In genomic region chr9:53320894-53321650, GRCm38 (mm10) we compare ENCODE assay signal across 14 mouse cellular contexts. TPM values are rescaled to one million over a fixed set of nuclear protein-coding genes. Genes with fewer than 3 reads are reported as not detected.
DNase-seq lines count a peak whose midpoint lies in the region; ATAC-seq lines count a peak whose summit lies in the region.
"Had no signal": no experiment of that assay in that cellular context is flagged by ENCODE, and none has a peak within 500 bp of the region (broad histone marks: within the 10 kb centered on the region; RNA-seq: fewer than 3 reads in every experiment).

No protein-coding gene starts in this region.

- H3K4me1 ChIP-seq in hindbrain, embryonic 15.5 days (replicated peaks), result no peaks in the 10 kb centered on the region
- no peaks in the 10 kb centered on the region for H3K4me1 ChIP-seq in hindbrain, embryonic 13.5 days (replicated peaks)
- peaks cover 17% of the 10 kb centered on the region for H3K4me1 ChIP-seq in megakaryocyte, embryonic 14.5 days
- H3K4me1 ChIP-seq: limb, embryonic 15.5 days had no signal

- ATAC-seq in hindbrain, embryonic 15.5 days (ENCODE audit: low FRiP score, low read depth), result peak; percentile 79; the same call in 1 of the 2 replicates
- no peak for ATAC-seq in hindbrain, embryonic 13.5 days (ENCODE audit: low FRiP score)
- ATAC-seq in megakaryocyte, adult 5-6 weeks (ENCODE audit: poor library complexity, severe bottlenecking), result no peak
- ATAC-seq in inflammation-experienced regulatory T-cells, adult 6 months, result no peak
- ATAC-seq: activated CD4-positive, CD25-positive, alpha-beta regulatory T cell, adult 4 months; midbrain, embryonic 16.5 days had no signal

- H3K4me2 ChIP-seq in hindbrain, embryonic 15.5 days, result no peak overlapping the region
- H3K4me2 ChIP-seq in hindbrain, embryonic 13.5 days, result no peak overlapping the region
- H3K4me2 ChIP-seq: heart, embryonic 13.5 days; limb, embryonic 15.5 days had no signal

- H3K36me3 ChIP-seq in hindbrain, embryonic 15.5 days, result no peaks in the 10 kb centered on the region
- no peaks in the 10 kb centered on the region for H3K36me3 ChIP-seq in hindbrain, embryonic 13.5 days
- no peaks in the 10 kb centered on the region for H3K36me3 ChIP-seq in megakaryocyte, embryonic 14.5 days (replicated peaks; ENCODE audit: low read length)
- H3K36me3 ChIP-seq: heart, embryonic 13.5 days; limb, embryonic 15.5 days had no signal

- H3K4me3 ChIP-seq in hindbrain, embryonic 15.5 days, result no peak overlapping the region
- H3K4me3 ChIP-seq in hindbrain, embryonic 13.5 days, result no peak overlapping the region
- H3K4me3 ChIP-seq in megakaryocyte, embryonic 14.5 days (replicated peaks), result peak overlapping the region; percentile 80
- H3K4me3 ChIP-seq: heart, embryonic 13.5 days; layer of hippocampus, adult 2 months; limb, embryonic 15.5 days had no signal

- peak; percentile 99 for DNase-seq in cerebellum, adult 9-11 months
- peak; percentile 45 for DNase-seq in lung, postnatal 36 days
- DNase-seq in adrenal gland, adult (ENCODE audit: inconsistent age in 2 of 2, low spot score in 1 of 2), result no peak
- DNase-seq: thymus, postnatal 36 days had no signal

- H3K9ac ChIP-seq in hindbrain, embryonic 15.5 days, result no peak overlapping the region
- H3K9ac ChIP-seq in hindbrain, embryonic 13.5 days, result no peak overlapping the region
- H3K9ac ChIP-seq: heart, embryonic 13.5 days; limb, embryonic 15.5 days had no signal

- no peaks in the 10 kb centered on the region for H3K27me3 ChIP-seq in hindbrain, embryonic 15.5 days
- no peaks in the 10 kb centered on the region for H3K27me3 ChIP-seq in hindbrain, embryonic 13.5 days
- peaks cover 27% of the 10 kb centered on the region for H3K27me3 ChIP-seq in megakaryocyte, embryonic 14.5 days (replicated peaks)
- H3K27me3 ChIP-seq: heart, embryonic 13.5 days; limb, embryonic 15.5 days had no signal

- H3K9me3 ChIP-seq in hindbrain, embryonic 15.5 days, result no peaks in the 10 kb centered on the region
- no peaks in the 10 kb centered on the region for H3K9me3 ChIP-seq in hindbrain, embryonic 13.5 days
- H3K9me3 ChIP-seq in megakaryocyte, embryonic 14.5 days, result peaks cover 8% of the 10 kb centered on the region
- H3K9me3 ChIP-seq: heart, embryonic 13.5 days; limb, embryonic 15.5 days had no signal

- H3K27ac ChIP-seq in hindbrain, embryonic 15.5 days (replicated peaks), result peak overlapping the region; percentile 60; the same call in 1 of the 2 replicates
- no peak overlapping the region for H3K27ac ChIP-seq in hindbrain, embryonic 13.5 days
- H3K27ac ChIP-seq: heart, embryonic 13.5 days; layer of hippocampus, adult 2 months; limb, embryonic 15.5 days had no signal

- 45% methylated on average over 10 of the region's 10 CpGs for WGBS in hindbrain, embryonic 15.5 days
- 62% methylated on average over 10 of the region's 10 CpGs for WGBS in hindbrain, embryonic 13.5 days

RNA-seq across cellular contexts. Expression of gene Exph5, which starts 19.6 kb away (rescaled TPM):
- 0.34 and 0.35 TPM in 2 replicates for polyA plus RNA-seq in hindbrain, embryonic 15.5 days (2015; fragmentation: Nextera tagmentation; extraction: Ambion mirVana)
- polyA plus RNA-seq in hindbrain, embryonic 13.5 days (2015; fragmentation: Nextera tagmentation; extraction: Ambion mirVana), result 0.06 and 0.25 TPM in 2 replicates
- 0.36 TPM in 1 of 2 replicates, not detected in the other for polyA plus RNA-seq in megakaryocyte, embryonic 14.5 days (2012; ENCODE audit: insufficient read depth, low replicate concordance)
- total RNA-seq in megakaryocyte, adult 5-6 weeks (2015), result not detected in 2 replicates
- total RNA-seq in megakaryocyte, adult 5-6 weeks (2017), result 0.11 TPM in 1 of 2 replicates, not detected in the other
- under 1 TPM; 0.39 to 0.95 (median 0.84) TPM for polyA plus RNA-seq in inflammation-experienced regulatory T-cells, adult 6 months (2017; shearing (Covaris generic))

Comparison
In these comparisons a context has a peak if more than half of its experiments do, and no peak if none do; other contexts are left out.
1. DNase-seq: peak in cerebellum, adult 9-11 months (single experiment) and lung, postnatal 36 days (single experiment); none in adrenal gland, adult (0 of 2).